Mouse (Mus musculus): Measurements from ENCODE around the gene Ldlr. TPM values are rescaled to one million over a fixed set of nuclear protein-coding genes. Genes with fewer than 3 reads are reported as not detected.

Gene Ldlr
- total RNA-seq, 2 experiments from 2014 or later: 15.4 to 16.4 TPM

DNA sequence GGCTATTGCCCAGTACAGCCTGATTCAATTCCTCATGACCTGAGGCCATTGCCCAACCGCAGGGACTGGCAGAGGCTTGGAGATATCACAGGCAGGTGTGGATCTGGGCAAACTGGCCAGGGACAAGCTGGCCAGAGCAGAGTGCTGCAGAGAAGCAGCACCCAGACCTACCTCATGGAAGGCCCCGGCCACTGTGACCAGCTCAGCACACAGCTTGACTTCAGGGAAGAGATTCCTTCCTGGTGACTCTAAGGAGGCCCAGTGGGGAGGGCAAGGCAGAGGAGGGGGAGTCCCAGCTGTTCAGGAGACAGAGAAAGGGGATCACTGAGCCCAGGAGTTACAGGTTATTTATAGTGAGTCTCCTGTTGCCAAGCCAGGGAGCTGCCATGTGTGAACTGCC lies 2.2 kb upstream of the Ldlr start:
- intact Hi-C loops (cut with DNase I): no loop called here
- no peak for DNase-seq (ENCODE audit: low spot score in 2 of 2)

DNA sequence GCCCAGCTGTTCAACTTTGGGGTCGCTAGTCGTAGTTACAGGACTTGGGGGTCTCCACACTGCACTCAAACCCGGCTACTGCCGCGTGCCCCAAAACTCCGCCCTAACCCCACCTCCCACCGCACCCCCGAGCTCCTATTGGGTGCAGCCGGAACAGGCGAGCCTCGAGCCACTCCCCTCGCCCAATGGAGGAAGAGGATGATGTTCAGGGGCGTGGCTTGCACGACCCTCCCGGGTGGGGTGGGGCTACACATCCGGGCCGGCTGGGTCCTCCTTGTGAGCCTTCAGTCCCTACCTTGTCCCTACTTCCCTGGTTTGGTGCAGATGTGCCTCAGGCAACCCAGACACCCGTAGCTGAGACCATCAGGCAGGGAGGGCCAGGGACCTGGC lies 859 bp downstream of the Ldlr start:
- DNase-seq (ENCODE audit: low spot score in 2 of 2): peak; percentile 90 to 94
- intact Hi-C loops (cut with DNase I): no loop called here

DNA sequence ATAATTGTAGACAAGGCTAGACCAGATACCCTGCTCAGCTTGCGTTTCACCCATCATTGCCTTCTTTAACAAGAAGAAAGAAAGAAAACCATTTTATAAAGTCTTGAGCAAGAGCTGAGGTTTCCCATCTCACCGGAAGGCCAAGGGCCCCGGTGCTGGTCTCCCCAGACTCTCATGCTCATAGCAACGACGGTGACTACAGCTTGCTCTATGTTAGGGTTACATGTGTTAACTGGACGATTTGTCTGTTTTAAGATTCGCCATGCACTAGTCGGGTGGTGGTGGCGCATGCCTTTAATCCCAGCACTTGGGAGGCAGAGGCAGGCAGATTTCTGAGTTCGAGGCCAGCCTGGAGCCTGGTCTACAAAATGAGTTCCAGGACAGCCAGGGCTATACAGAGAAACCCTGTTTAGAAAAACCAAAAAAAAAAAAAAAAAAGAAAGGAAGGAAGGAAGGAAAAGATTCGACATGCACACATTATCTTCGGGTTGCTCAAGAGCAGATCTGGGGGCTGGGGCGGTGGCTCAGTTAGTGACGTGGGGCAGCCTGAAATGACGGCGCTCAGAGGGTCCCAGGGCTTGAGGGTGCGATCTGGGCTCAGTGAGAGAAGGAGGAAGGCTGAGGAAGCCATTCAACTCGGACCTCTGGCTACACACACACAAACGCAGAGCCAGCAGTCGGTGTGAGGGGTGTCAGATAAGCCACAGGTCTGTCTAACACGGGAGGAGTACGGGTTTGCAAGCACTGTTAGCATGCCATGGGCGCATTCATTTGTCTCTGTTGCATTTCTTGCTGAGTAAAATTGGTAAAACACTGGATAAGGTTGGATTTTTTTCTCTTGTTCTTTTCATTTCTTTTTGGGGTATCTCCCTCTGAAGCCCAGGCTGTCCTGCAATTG lies 2.2 kb downstream of the Ldlr start:
- intact Hi-C loops (cut with DNase I): no loop called here
- no peak for DNase-seq (ENCODE audit: low spot score in 2 of 2)

DNA sequence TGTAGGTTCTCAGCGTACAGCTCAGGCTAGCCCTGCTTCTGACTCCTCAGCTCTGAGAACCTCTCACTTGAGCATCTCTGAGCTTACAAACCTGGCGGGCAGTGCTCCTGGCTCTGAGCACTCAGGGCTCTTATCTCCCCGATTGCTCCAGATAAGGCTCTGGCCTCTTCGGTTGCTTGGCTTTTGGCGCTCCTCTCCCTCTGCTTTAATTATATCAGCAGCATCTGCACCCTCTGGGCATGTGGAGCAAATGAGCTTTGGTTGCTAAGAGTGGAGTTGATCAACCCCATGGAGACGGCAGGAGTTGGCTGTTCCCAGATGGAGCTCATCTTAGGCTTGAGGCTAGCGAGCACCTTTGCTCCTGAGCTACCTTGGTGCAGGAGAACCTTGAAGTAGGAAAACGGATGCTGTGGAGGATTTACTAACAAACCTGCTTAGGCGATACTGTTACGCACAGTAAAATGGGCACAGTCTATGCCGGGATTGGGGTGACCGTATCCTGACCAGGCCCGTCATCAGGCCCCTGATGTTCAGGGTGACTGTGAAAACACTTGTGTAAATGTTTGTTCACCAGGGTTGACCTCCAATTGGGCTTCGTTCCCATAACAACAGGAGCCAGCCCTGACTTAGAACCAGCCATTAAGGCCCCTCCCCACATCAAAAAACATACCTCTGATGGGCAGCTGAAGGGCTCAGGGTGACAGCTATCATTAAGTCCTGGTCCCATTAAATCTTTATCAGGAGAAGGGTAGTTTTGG lies 3.1 kb downstream of the Ldlr start:
- intact Hi-C loops (cut with DNase I): no loop called here
- no peak for DNase-seq (ENCODE audit: low spot score in 2 of 2)

DNA sequence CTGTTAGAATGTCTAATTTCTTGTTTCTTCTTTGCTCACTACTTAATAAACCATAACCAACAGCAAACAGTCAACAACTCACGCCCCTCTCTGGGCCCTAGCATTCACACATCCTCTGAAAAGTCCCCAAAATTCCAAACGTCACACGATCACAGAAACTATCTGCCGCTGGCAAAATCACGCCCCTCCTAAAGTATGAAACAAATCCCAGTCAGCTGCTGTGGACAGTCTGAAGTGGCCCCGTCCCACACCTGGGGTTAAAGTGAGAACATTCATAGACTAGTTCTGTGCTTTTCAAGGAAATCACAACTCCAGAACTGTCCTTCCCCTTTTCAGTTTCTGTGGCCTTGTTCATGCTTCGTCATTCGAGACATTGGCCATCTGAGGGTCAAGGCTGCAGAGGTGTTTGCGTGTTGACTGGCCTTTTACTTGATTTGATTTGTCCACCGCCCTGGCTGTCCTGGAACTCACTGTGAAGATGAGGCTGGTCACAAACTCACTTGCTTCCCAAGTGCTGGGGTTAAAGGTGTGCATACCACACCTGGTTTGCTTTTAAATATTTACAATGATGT lies 5.1 kb downstream of the Ldlr start:
- intact Hi-C loops (cut with DNase I): no loop called here
- DNase-seq (ENCODE audit: low spot score in 2 of 2): no peak

DNA sequence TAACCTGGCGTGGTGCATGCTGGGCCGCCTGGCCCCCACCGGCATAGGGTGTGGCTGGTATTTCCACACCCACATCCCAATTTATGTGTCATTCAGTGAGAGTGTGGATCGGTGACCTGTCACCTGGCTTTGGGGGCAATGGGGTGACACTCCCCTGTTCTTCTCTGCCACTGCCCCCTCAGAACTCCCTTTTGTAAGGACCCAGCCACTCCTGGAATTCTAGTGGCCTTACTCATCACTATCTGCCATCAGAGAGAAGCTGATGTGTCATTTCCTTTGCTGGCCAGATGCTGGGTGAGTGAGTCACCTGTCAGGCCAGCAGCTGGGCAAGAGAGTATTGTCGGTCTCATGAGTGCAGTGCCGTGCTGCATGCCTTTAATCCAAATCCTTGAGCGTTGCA lies 6.0 kb downstream of the Ldlr start:
- no peak for DNase-seq (ENCODE audit: low spot score in 2 of 2)
- intact Hi-C loops (cut with DNase I): no loop called here

GRCm38 (mm10) chr9:21732288-21732687 lies 9.0 kb downstream of the Ldlr start:
- no peak for DNase-seq (ENCODE audit: low spot score in 2 of 2)
- intact Hi-C loops (cut with DNase I): no loop called here

- intact Hi-C loops (cut with DNase I): no loop called here
- DNase-seq (ENCODE audit: low spot score in 2 of 2): no peak
Measured at GRCm38 (mm10) chr9:21733446-21733845, 10.2 kb downstream of the Ldlr start.

- intact Hi-C loops (cut with DNase I): no loop called here
- no peak for DNase-seq (ENCODE audit: low spot score in 2 of 2)
Measured at GRCm38 (mm10) chr9:21733989-21734388, 10.7 kb downstream of the Ldlr start.

GRCm38 (mm10) chr9:21735126-21735525 lies 11.8 kb downstream of the Ldlr start:
- intact Hi-C loops (cut with DNase I): no loop called here

DNA sequence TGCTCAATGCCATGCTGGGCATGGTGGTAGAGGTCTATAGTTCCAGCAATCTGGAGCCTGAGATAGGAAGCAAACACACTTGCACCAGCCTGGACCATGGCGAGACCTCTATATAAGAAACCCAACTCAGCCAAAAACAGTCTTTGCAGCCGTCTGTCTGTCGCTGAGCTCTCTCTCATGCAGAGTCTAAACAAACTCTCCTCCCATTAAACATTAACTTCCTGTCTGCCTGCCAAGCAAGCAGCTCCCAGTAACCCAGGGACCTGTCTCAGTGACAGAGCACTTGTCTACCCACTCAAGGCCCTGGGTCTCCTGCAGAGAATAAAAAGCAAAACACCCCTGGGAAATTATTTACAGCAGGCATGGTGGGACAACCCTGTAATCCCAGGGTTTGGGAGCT lies 13.3 kb downstream of the Ldlr start:
- intact Hi-C loops (cut with DNase I): no loop called here
- no peak for DNase-seq (ENCODE audit: low spot score in 2 of 2)

More at GRCm38 (mm10) chr9:21735126-21735525, 11.8 kb downstream of the Ldlr start:
- no peak for DNase-seq (ENCODE audit: low spot score in 2 of 2)

DNA sequence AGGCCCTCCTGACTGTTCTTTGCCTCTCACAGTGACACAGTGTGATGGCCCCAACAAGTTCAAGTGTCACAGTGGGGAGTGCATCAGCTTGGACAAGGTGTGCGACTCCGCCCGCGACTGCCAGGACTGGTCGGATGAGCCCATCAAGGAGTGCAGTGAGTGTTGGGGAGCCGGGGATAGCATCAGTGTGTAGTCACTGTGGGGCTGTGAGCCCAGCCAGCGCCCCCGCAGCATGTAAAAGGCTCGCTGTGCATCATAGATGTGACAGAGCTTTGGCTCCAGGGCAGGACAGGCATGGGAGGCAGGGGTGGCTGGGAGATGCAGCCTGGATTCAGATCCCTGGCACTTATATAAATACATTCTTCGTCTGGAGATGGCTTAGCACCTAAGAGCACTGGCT lies 13.9 kb downstream of the Ldlr start:
- intact Hi-C loops (cut with DNase I): no loop called here
- peak in 1 of 2 experiments; percentile 83 for DNase-seq (ENCODE audit: low spot score in 2 of 2)

- no peak for DNase-seq (ENCODE audit: low spot score in 2 of 2)
Measured at GRCm38 (mm10) chr9:21738776-21739175, 15.5 kb downstream of the Ldlr start.

DNA sequence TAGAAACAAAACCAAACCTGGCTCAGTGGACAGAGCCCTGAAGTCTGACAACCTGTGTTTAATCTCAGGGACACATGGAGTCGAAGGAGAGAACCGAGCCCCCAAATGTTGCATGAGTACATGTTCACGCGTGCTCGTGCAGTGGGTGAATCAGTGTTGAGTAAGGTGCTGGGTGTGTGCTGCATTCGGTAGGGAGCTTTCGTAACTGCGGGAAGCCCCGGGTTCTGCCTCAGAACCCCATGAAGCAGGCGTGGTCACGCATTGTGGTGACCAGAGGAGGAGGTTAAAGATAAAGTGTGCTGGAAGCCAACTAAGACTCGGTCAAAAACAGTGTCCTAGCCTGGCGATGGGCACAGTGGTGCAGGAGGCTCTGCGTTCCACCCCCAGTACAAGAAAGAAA lies 17.1 kb downstream of the Ldlr start:
- intact Hi-C loops (cut with DNase I): no loop called here
- DNase-seq (ENCODE audit: low spot score in 2 of 2): no peak

More at GRCm38 (mm10) chr9:21738776-21739175, 15.5 kb downstream of the Ldlr start:
- intact Hi-C loops (cut with DNase I): no loop called here

GRCm38 (mm10) chr9:21741514-21741913 lies 18.2 kb downstream of the Ldlr start:
- intact Hi-C loops (cut with DNase I): no loop called here
- no peak for DNase-seq (ENCODE audit: low spot score in 2 of 2)

DNA sequence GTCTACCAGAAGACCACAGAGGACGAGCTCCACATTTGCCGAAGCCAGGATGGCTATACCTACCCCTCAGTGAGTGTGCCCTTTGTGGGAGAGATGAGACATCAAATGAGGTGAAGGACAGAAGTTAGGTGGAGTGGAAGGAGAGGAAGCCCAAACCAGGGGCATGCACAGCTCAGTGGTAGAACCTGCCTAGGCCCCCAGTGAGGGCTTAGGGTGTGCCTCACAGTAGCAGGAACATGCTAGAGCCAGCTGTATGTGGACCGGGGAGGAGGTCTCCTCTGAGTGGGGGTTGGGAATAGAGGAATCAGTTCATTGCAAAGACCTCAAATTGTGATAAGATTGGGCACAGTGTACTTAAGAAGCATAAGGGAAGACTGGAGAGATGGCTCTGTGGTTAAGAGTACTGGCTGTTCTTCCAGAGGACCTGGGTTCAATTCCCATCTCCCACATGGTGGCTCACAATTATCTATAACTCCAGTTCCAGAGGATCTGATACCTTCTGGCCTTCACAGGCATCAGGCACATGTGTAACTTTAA lies 24.0 kb downstream of the Ldlr start:
- intact Hi-C loops (cut with DNase I): no loop called here

GRCm38 (mm10) chr9:21748033-21748432 lies 24.8 kb downstream of the Ldlr start:
- intact Hi-C loops (cut with DNase I): no loop called here
- peak in 1 of 2 experiments; percentile 32 for DNase-seq (ENCODE audit: low spot score in 2 of 2)

More for the DNA sequence above, 24.0 kb downstream of the Ldlr start:
- DNase-seq (ENCODE audit: low spot score in 2 of 2): no peak

GRCm38 (mm10) chr9:21748491-21748890 lies 25.2 kb downstream of the Ldlr start:
- no peak for DNase-seq (ENCODE audit: low spot score in 2 of 2)
- intact Hi-C loops (cut with DNase I): no loop called here

- intact Hi-C loops (cut with DNase I): no loop called here
- peak in 1 of 2 experiments; percentile 65 for DNase-seq (ENCODE audit: low spot score in 2 of 2)
Measured at GRCm38 (mm10) chr9:21749382-21750118, 26.3 kb downstream of the Ldlr start.

DNA sequence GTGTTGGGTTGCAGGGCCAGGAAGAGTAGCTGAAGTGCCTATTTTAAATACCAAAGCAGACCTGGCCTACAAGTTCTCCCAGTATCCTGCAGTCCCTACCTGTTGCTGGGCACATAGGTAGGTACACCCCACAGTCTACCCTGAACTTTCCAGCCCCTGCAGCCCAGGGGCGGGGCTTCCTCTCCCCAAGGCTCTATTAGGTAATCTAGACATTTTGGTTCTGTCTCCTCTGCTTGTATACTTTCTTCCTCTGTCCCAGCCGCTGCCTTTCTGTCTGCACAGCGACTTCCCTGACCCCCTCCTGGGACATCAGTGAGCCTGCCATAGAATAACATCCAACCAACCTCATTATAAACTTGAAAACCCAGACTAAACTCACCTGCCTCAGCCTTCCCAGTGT lies 27.1 kb downstream of the Ldlr start:
- no peak for DNase-seq (ENCODE audit: low spot score in 2 of 2)
- intact Hi-C loops (cut with DNase I): no loop called here
